Mouse (Mus musculus) MEL (cell line): ENCODE data around the gene Ciz1. TPM values are rescaled to one million over a fixed set of nuclear protein-coding genes. Genes with fewer than 3 reads are reported as not detected.

Experiments used
- DNase-seq: peaks from one replicate; pipeline ENCODE4 v3.0.0; 2011; ENCODE audit warnings: low read depth, low spot score
- H3K27ac ChIP-seq: 2 replicates; pipeline ENCODE4 v1.5.1; 2012; ENCODE audit warnings: low read depth, mild to moderate bottlenecking, control low read depth, low read length, moderate library complexity; ENCODE audit not compliant: control insufficient read depth
- H3K27me3 ChIP-seq, 2 experiments: fragments of 150-350 bp in 1 of 2; sonication (generic) in 1 of 2; 2 replicates each; pipeline ENCODE4 v1.6.1; 2012; ENCODE audit warnings: low read length in 2 of 2, mild to moderate bottlenecking in 2 of 2, improper control_type of control experiment in 1 of 2, moderate library complexity in 1 of 2; ENCODE audit not compliant: insufficient read depth in 2 of 2, control insufficient read depth in 1 of 2
- H3K36me3 ChIP-seq, 2 experiments: 2 replicates each; pipeline ENCODE4 v1.6.1; 2012 to 2014; ENCODE audit warnings: low read length in 2 of 2, improper control_type of control experiment in 1 of 2, inconsistent platforms in 1 of 2, mild to moderate bottlenecking in 1 of 2; ENCODE audit not compliant: insufficient read depth in 2 of 2, control insufficient read depth in 1 of 2
- H3K4me1 ChIP-seq, 2 experiments: fragments of 150-350 bp in 1 of 2; sonication (generic) in 1 of 2; 2 replicates each; pipeline ENCODE4 v1.6.1; 2012; ENCODE audit warnings: low read length in 2 of 2, improper control_type of control experiment in 1 of 2, mild to moderate bottlenecking in 1 of 2; ENCODE audit not compliant: insufficient read depth in 2 of 2, control insufficient read depth in 1 of 2
- H3K4me3 ChIP-seq, 2 experiments: fragments of 150-350 bp in 1 of 2; sonication (generic) in 1 of 2; 2 replicates each; pipeline ENCODE4 v1.5.1; 2012; ENCODE audit warnings: low read depth in 2 of 2, low read length in 2 of 2, mild to moderate bottlenecking in 2 of 2, moderate library complexity in 2 of 2, control low read depth in 1 of 2, improper control_type of control experiment in 1 of 2; ENCODE audit not compliant: control insufficient read depth in 1 of 2, insufficient read depth in 1 of 2
- H3K79me2 ChIP-seq: 2 replicates; pipeline ENCODE4 v1.6.1; 2012; ENCODE audit warnings: mild to moderate bottlenecking, low read length, moderate library complexity; ENCODE audit not compliant: control insufficient read depth, poor library complexity, insufficient read depth
- H3K9ac ChIP-seq: 2 replicates; pipeline ENCODE4 v1.6.1; 2012; ENCODE audit warnings: low read depth, mild to moderate bottlenecking, control low read depth, low read length, moderate library complexity; ENCODE audit not compliant: control insufficient read depth, poor library complexity, severe bottlenecking
- H3K9me3 ChIP-seq: fragments of 150-350 bp; sonication (generic); replicated peaks from 2 replicates; pipeline ENCODE4 v1.6.1; 2012; ENCODE audit warnings: mild to moderate bottlenecking, low read length, improper control_type of control experiment, moderate library complexity; ENCODE audit not compliant: insufficient read depth
- CHD1 ChIP-seq: IDR thresholded peaks from 2 replicates; pipeline ENCODE4 v1.6.1; 2012; ENCODE audit warnings: low read depth, mild to moderate bottlenecking, inconsistent platforms, low read length, improper control_type of control experiment
- CTCF ChIP-seq, 3 experiments: IDR thresholded peaks in 2 of 3; conservative IDR thresholded peaks in 1 of 3; 2 replicates each; pipeline ENCODE4 v1.5.1; 2011 to 2012; ENCODE audit warnings: low read length in 3 of 3, low read depth in 2 of 3, mild to moderate bottlenecking in 2 of 3, improper control_type of control experiment in 1 of 3, inconsistent platforms in 1 of 3, mixed read lengths in 1 of 3, moderate library complexity in 1 of 3; ENCODE audit not compliant: control insufficient read depth in 1 of 3, insufficient read depth in 1 of 3, poor library complexity in 1 of 3, severe bottlenecking in 1 of 3
- GABPA ChIP-seq: IDR thresholded peaks from 2 replicates; pipeline ENCODE4 v1.6.1; 2012; ENCODE audit warnings: low read depth, mild to moderate bottlenecking, inconsistent platforms, low read length, improper control_type of control experiment, moderate library complexity
- KAT2A ChIP-seq: conservative IDR thresholded peaks from 2 replicates; pipeline ENCODE4 v1.6.1; 2012; ENCODE audit warnings: low read depth, low read length, improper control_type of control experiment, inconsistent platforms
- MAFK ChIP-seq: IDR thresholded peaks from 2 replicates; pipeline ENCODE4 v1.6.1; 2011; ENCODE audit warnings: low read depth, mild to moderate bottlenecking, low read length, improper control_type of control experiment, borderline replicate concordance
- MAX ChIP-seq: IDR thresholded peaks from 2 replicates; pipeline ENCODE4 v1.6.1; 2011; ENCODE audit warnings: low read length, improper control_type of control experiment
- MEF2A ChIP-seq: IDR thresholded peaks from 2 replicates; pipeline ENCODE4 v1.6.1; 2014; ENCODE audit warnings: low read depth, mild to moderate bottlenecking, inconsistent platforms, low read length, improper control_type of control experiment; ENCODE audit not compliant: poor library complexity, insufficient replicate concordance, severe bottlenecking; ENCODE audit errors: extremely low read depth
- MYB ChIP-seq: IDR thresholded peaks from 2 replicates; pipeline ENCODE4 v1.6.1; 2011; ENCODE audit warnings: mild to moderate bottlenecking, low read depth, low read length, improper control_type of control experiment
- NELFE ChIP-seq: IDR thresholded peaks from 2 replicates; pipeline ENCODE4 v1.6.1; 2011; ENCODE audit warnings: low read depth, low read length, improper control_type of control experiment
- NRF1 ChIP-seq: IDR thresholded peaks from 2 replicates; pipeline ENCODE4 v1.6.1; 2014; ENCODE audit warnings: low read depth, mild to moderate bottlenecking, inconsistent platforms, low read length, improper control_type of control experiment, moderate library complexity; ENCODE audit not compliant: poor library complexity, insufficient read depth, severe bottlenecking
- POLR2A ChIP-seq, 2 experiments: IDR thresholded peaks; 2 replicates each; pipeline ENCODE4 v1.6.1; 2011 to 2012; ENCODE audit warnings: low read length in 2 of 2, mild to moderate bottlenecking in 2 of 2, control low read depth in 1 of 2, improper control_type of control experiment in 1 of 2, low read depth in 1 of 2, moderate library complexity in 1 of 2; ENCODE audit not compliant: control insufficient read depth in 1 of 2, insufficient read depth in 1 of 2, poor library complexity in 1 of 2
- POLR2AphosphoS2 ChIP-seq: IDR thresholded peaks from 2 replicates; pipeline ENCODE4 v1.6.1; 2011; ENCODE audit warnings: low read length, improper control_type of control experiment
- POLR2AphosphoS5 ChIP-seq: IDR thresholded peaks from 2 replicates; pipeline ENCODE4 v1.6.1; 2012; ENCODE audit warnings: low read depth, borderline replicate concordance, mild to moderate bottlenecking, inconsistent platforms, low read length, moderate library complexity, mixed read lengths
- RAD21 ChIP-seq: IDR thresholded peaks from 2 replicates; pipeline ENCODE4 v1.6.1; 2011; ENCODE audit warnings: mild to moderate bottlenecking, low read depth, low read length, improper control_type of control experiment
- TBP ChIP-seq: IDR thresholded peaks from 2 replicates; pipeline ENCODE4 v1.8.0; 2011; ENCODE audit warnings: low read depth, low read length, improper control_type of control experiment
- TCF12 ChIP-seq: IDR thresholded peaks from 2 replicates; pipeline ENCODE4 v1.6.1; 2014; ENCODE audit warnings: low read depth, mild to moderate bottlenecking, inconsistent platforms, low read length, improper control_type of control experiment, moderate library complexity
- UBTF ChIP-seq: IDR thresholded peaks from 2 replicates; pipeline ENCODE4 v1.6.1; 2012; ENCODE audit warnings: low read depth, mild to moderate bottlenecking, inconsistent platforms, low read length, improper control_type of control experiment, moderate library complexity, borderline replicate concordance; ENCODE audit not compliant: insufficient read depth
- USF1 ChIP-seq: IDR thresholded peaks from 2 replicates; pipeline ENCODE4 v1.6.1; 2014; ENCODE audit warnings: low read depth, mild to moderate bottlenecking, inconsistent platforms, low read length, improper control_type of control experiment, moderate library complexity
- ZC3H11A ChIP-seq: IDR thresholded peaks from 2 replicates; pipeline ENCODE4 v1.6.1; 2012; ENCODE audit warnings: low read depth, mild to moderate bottlenecking, inconsistent platforms, low read length, improper control_type of control experiment
- polyA plus RNA-seq, 2 experiments: library from polyadenylated mRNA; stranded (reverse) in 1 of 2; unstranded in 1 of 2; fragments of >175 nt in 1 of 2; fragments of >200 nt in 1 of 2; gene quantifications; 2 replicates each; pipeline versions ENCODE4 v1.2.1 to v1.2.4; 2012; ENCODE audit warnings: low replicate concordance in 2 of 2, low read depth in 1 of 2; ENCODE audit not compliant: insufficient read length in 2 of 2, insufficient read depth in 1 of 2, missing spikeins in 1 of 2
- total RNA-seq: library from RNA; depleted of rRNA; stranded (reverse); fragments of 300-350 nt; gene quantifications from 2 replicates; pipeline ENCODE4 v1.2.3, GENCODE M21; 2012

Ciz1 gene
- total and polyA plus RNA-seq, 3 experiments = 20.7 to 99.8 TPM; not detected in 1

- H3K9ac ChIP-seq = no peak within 1 kb of the TSS
- no peaks in the 10 kb centered on the region for H3K79me2 ChIP-seq
- no peak within 1 kb of the TSS for H3K27ac ChIP-seq
- peaks cover 2 to 3% of the 10 kb centered on the region in 2 experiments; a peak in 3 of 4 replicates for H3K27me3 ChIP-seq
- H3K4me3 ChIP-seq = no peak within 1 kb of the TSS
- H3K36me3 ChIP-seq = no peaks in the 10 kb centered on the region
- no peak for DNase-seq
- no peak for TF ChIP-seq MYB
- TF ChIP-seq RAD21 = no peak
- TF ChIP-seq POLR2AphosphoS5 = no peak
- no peak for TF ChIP-seq MAX
- TF ChIP-seq UBTF = no peak
- TF ChIP-seq POLR2A (IDR thresholded peaks at IDR 0.05; ENCODE audit: control insufficient read depth in 1 of 2, insufficient read depth in 1 of 2, low read depth in 1 of 2, low read length in 2 of 2, poor library complexity in 1 of 2) = no peak
- no peaks in the 10 kb centered on the region for H3K9me3 ChIP-seq
- H3K4me1 ChIP-seq = no peaks in the 10 kb centered on the region
These were observed 35.8 kb downstream of the Ciz1 start, which contains the start of gene Lcn2 for GRCm38 (mm10) chr2:32387706-32388490. TSS of gene Lcn2 (minus strand) at chr2:32388252.

- Histone ChIP-seq H3K9ac (no peak overlapping the region), H3K27me3 (peaks cover 2 to 3% of the 10 kb centered on the region in 2 experiments; a peak in 3 of 4 replicates), H3K36me3 (no peaks in the 10 kb centered on the region), H3K4me3 (no peak overlapping the region), H3K79me2 (no peaks in the 10 kb centered on the region), H3K9me3 (no peaks in the 10 kb centered on the region), H3K27ac (no peak overlapping the region), H3K4me1 (no peaks in the 10 kb centered on the region)
- DNase-seq = no peak
- TF ChIP-seq NELFE = no peak
- no peak for TF ChIP-seq NRF1
These were observed 37.0 kb downstream of the Ciz1 start for GRCm38 (mm10) chr2:32389157-32389556.

- Histone ChIP-seq H3K4me3 (no peak overlapping the region), H3K9ac (no peak overlapping the region), H3K27ac (no peak overlapping the region), H3K4me1 (no peaks in the 10 kb centered on the region), H3K36me3 (no peaks in the 10 kb centered on the region), H3K79me2 (no peaks in the 10 kb centered on the region; the same call in 1 of the 2 replicates), H3K27me3 (peaks cover 2 to 3% of the 10 kb centered on the region in 2 experiments; a peak in 3 of 4 replicates), H3K9me3 (no peaks in the 10 kb centered on the region)
- DNase-seq = no peak
- no peak for TF ChIP-seq MAFK
- no peak for TF ChIP-seq CTCF (IDR thresholded peaks at IDR 0.05 in 2 of 3, conservative IDR thresholded peaks at IDR 0.05 in 1 of 3; ENCODE audit: control insufficient read depth in 1 of 3, insufficient read depth in 1 of 3, low read depth in 2 of 3, low read length in 3 of 3, poor library complexity in 1 of 3, severe bottlenecking in 1 of 3)
- TF ChIP-seq MEF2A = no peak
- no peak for TF ChIP-seq USF1
- TF ChIP-seq NELFE = no peak
- TF ChIP-seq ZC3H11A = no peak
- no peak for TF ChIP-seq CHD1
- TF ChIP-seq RAD21 = no peak
- TF ChIP-seq MYB = no peak
- TF ChIP-seq POLR2AphosphoS2 = no peak
- no peak for TF ChIP-seq GABPA
- no peak for TF ChIP-seq NRF1
- TF ChIP-seq POLR2A (IDR thresholded peaks at IDR 0.05; ENCODE audit: control insufficient read depth in 1 of 2, insufficient read depth in 1 of 2, low read depth in 1 of 2, low read length in 2 of 2, poor library complexity in 1 of 2) = no peak
- no peak for TF ChIP-seq KAT2A
- TF ChIP-seq UBTF = no peak
- TF ChIP-seq TCF12 = no peak
- TF ChIP-seq TBP = no peak
These were observed 38.7 kb downstream of the Ciz1 start for GRCm38 (mm10) chr2:32390871-32391270.
